In the genomic region with DNA sequence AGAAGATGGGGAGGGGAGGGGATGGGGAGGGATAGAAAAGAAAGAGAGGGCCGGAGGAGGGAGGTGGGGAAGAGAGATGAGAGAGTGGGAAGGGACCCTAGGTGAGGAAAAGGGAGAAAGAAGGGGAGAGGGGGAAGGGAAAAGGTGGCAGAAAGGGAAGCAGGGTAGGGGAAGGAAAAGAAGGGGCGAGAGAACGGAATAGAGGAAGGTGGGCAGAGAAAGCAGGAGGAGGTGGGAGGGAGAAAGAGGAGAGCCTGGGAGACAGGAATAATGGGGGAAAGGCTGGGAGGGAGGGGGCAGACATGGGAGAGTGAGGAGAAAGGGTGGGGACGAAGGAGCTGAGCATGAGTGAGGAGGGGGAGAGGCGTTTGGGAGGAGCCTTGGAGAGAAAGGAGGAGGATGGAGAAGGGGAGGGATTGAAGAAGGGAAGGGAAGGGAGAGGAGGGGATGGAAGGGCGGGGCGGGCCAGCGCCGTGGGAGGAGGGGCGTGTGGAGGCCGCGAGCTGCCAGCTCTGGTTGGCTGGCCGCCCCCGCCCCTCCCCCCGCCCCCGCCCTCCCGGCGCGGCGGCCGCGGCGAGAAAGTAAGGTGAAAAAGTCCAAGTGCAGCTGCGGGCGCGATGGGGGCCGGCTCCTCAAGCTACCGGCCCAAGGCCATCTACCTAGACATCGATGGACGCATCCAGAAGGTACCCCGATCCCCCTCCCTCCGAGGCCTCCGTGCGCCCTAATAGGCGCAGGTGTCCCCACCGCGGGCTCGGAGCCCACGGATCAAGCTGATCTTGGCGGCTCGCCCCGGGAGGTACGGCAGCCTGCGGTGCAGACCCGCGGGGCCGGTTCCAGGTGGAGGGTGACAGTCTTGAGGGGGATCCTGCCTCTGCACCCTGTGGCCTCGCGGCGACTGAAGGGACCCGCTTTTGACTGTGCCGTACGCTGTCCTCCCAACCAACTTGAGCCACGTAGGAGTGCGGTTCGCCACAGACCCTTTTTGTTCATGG, we compare ENCODE assay signal across 8 mouse cellular contexts. TPM values are rescaled to one million over a fixed set of nuclear protein-coding genes. Genes with fewer than 3 reads are reported as not detected.
DNase-seq lines count a peak whose midpoint lies in the region; ATAC-seq lines count a peak whose summit lies in the region.

Pde9a (plus strand) TSS at position 540 of the 995 bp plus-strand sequence.

- WGBS in hindbrain, embryonic 11.5 days = 1% methylated on average over 38 of the region's 56 CpGs
- WGBS in lung, embryonic 15.5 days = under 1% methylated on average over 44 of the region's 56 CpGs

- peak within 1 kb of the TSS; percentile 85 for H3K9ac ChIP-seq in hindbrain, embryonic 11.5 days (ENCODE audit: low read depth, low read length)
- H3K9ac ChIP-seq in lung, embryonic 15.5 days = peak within 1 kb of the TSS; percentile 72

- H3K4me2 ChIP-seq in hindbrain, embryonic 11.5 days (replicated peaks; ENCODE audit: low read depth, low read length) = peak within 1 kb of the TSS; percentile 92
- H3K4me2 ChIP-seq in lung, embryonic 15.5 days = peak within 1 kb of the TSS; percentile 88

- peak; percentile 72 for DNase-seq in Muller cell, postnatal 12 days (ENCODE audit: inconsistent ontology term)
- DNase-seq in cerebellum, postnatal 10 days = peak; percentile 86 to 92
- peak; percentile 26 to 34 for DNase-seq in frontal cortex, postnatal 25 days (ENCODE audit: low spot score in 2 of 2)
- peak; percentile 86 for DNase-seq in hindbrain, embryonic 11.5 days (ENCODE audit: low spot score)
- DNase-seq in layer of hippocampus, postnatal 10 days (ENCODE audit: low spot score in 2 of 2) = peak; percentile 56 to 74
- DNase-seq in ovary, postnatal 36 days (ENCODE audit: low spot score) = peak; percentile 76
- DNase-seq in urinary bladder, adult 2 months (ENCODE audit: low spot score) = peak; percentile 58

- no peaks in the 10 kb centered on the region for H3K27me3 ChIP-seq in hindbrain, embryonic 11.5 days (ENCODE audit: control insufficient read depth, insufficient read depth, low read length)
- no peaks in the 10 kb centered on the region for H3K27me3 ChIP-seq in lung, embryonic 15.5 days

- H3K36me3 ChIP-seq in hindbrain, embryonic 11.5 days (ENCODE audit: control insufficient read depth, insufficient read depth, low read length) = no peaks in the 10 kb centered on the region
- no peaks in the 10 kb centered on the region for H3K36me3 ChIP-seq in lung, embryonic 15.5 days

- peaks cover 8% of the 10 kb centered on the region for H3K4me1 ChIP-seq in hindbrain, embryonic 11.5 days (replicated peaks; ENCODE audit: control insufficient read depth, insufficient read depth, low read length)
- H3K4me1 ChIP-seq in lung, embryonic 15.5 days = peaks cover 56% of the 10 kb centered on the region

- peak within 1 kb of the TSS; percentile 81 for H3K4me3 ChIP-seq in hindbrain, embryonic 11.5 days (ENCODE audit: low read depth, low read length)
- peak within 1 kb of the TSS; percentile 64 for H3K4me3 ChIP-seq in lung, embryonic 15.5 days

- peak; percentile 86 for ATAC-seq in hindbrain, embryonic 11.5 days (ENCODE audit: low FRiP score)
- peak; percentile 82 for ATAC-seq in lung, embryonic 15.5 days (ENCODE audit: borderline replicate concordance, extremely low read depth, low FRiP score, low TSS enrichment)

- peak within 1 kb of the TSS; percentile 68; the same call in 1 of the 2 replicates for H3K27ac ChIP-seq in hindbrain, embryonic 11.5 days (ENCODE audit: low read depth, low read length)
- H3K27ac ChIP-seq in lung, embryonic 15.5 days = peak within 1 kb of the TSS; percentile 71

- H3K9me3 ChIP-seq in hindbrain, embryonic 11.5 days (ENCODE audit: control insufficient read depth, low read length) = no peaks in the 10 kb centered on the region
- H3K9me3 ChIP-seq in lung, embryonic 15.5 days = no peaks in the 10 kb centered on the region

RNA-seq across cellular contexts. Expression of gene Pde9a, which starts in this region (rescaled TPM):
- polyA plus RNA-seq in hindbrain, embryonic 11.5 days (2014; fragmentation: Nextera tagmentation; extraction: Ambion mirVana) = 27.9 and 29.0 TPM in 2 replicates
- 10 to 100 TPM; 34.0 to 38.9 TPM for total RNA-seq in layer of hippocampus, postnatal 10 days (2021)
- 34.8 and 35.8 TPM in 2 replicates for polyA plus RNA-seq in lung, embryonic 15.5 days (2015; fragmentation: Nextera tagmentation; extraction: Ambion mirVana)
- 33.1 and 35.0 TPM in 2 replicates for polyA plus RNA-seq in urinary bladder, adult 2 months (2012; rRNA removed)

Comparison
In these comparisons a context has a peak if more than half of its experiments do, and no peak if none do; other contexts are left out.
1. Peak in every context shown above with its lines: DNase-seq, ATAC-seq, H3K4me3 ChIP-seq and H3K27ac ChIP-seq.
2. DNase-seq: peak in every context shown above with its lines; median percentile 89 in cerebellum, postnatal 10 days; 86 in hindbrain, embryonic 11.5 days; 76 in ovary, postnatal 36 days; 72 in Muller cell, postnatal 12 days; 65 in layer of hippocampus, postnatal 10 days; 58 in urinary bladder, adult 2 months; 30 in frontal cortex, postnatal 25 days.